Comparison of ENCODE assay signal across 8 mouse cellular contexts in the genomic region with DNA sequence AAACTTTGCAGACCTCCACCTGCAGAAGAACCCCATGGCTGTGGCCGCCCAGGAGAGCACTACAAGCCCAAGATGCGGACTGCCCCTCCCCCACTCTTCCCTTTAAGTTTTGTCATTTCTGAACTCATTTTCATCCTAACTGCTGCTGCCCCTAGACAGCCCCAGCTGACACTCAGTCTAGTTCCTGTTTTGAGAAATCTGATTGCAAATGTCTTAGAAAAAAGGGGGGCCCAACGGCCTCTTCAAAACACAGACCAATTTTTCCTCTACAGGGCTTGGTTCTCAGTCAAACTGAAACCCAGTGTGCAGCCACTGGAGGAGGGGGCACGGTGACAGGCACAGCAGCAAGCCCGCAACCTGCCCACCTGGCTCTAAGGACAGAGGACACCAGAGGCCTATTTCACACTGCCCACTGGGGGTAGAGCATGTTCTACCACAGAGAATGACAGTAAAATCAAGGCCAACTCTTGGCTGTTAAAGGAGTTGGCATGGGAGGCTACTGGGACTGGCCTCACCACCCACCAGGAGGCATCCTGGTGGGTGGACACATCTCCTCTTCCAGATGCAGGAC. TPM values are rescaled to one million over a fixed set of nuclear protein-coding genes. Genes with fewer than 3 reads are reported as not detected.
DNase-seq lines count a peak whose midpoint lies in the region; ATAC-seq and TF ChIP-seq lines count a peak whose summit lies in the region.

No protein-coding gene starts in this region.

- H3K9ac ChIP-seq in heart, embryonic 11.5 days (ENCODE audit: low read depth, low read length), result peak overlapping the region; percentile 91
- H3K9ac ChIP-seq in hindbrain, embryonic 16.5 days (ENCODE audit: low read depth, low read length), result no peak overlapping the region
- H3K9ac ChIP-seq in stomach, embryonic 16.5 days (ENCODE audit: low read length), result peak overlapping the region; percentile 99

- no peak for TF ChIP-seq CTCF in cortical plate, adult 2 months (IDR thresholded peaks at IDR 0.05; ENCODE audit: extremely low read depth, insufficient read depth, low read length)

- DNase-seq in heart, adult 9 months (ENCODE audit: low spot score in 2 of 2), result no peak
- peak; percentile 41 for DNase-seq in lung, postnatal 14 days
- no peak for DNase-seq in embryo, embryonic 10 days (ENCODE audit: low spot score)

- peaks cover 52% of the 10 kb centered on the region for H3K4me1 ChIP-seq in heart, embryonic 11.5 days (ENCODE audit: control insufficient read depth, insufficient read depth, low read length)
- H3K4me1 ChIP-seq in cortical plate, adult 2 months (ENCODE audit: control insufficient read depth, insufficient read depth, low read length), result peaks cover 24% of the 10 kb centered on the region
- peaks cover 56% of the 10 kb centered on the region for H3K4me1 ChIP-seq in hindbrain, embryonic 16.5 days (ENCODE audit: control insufficient read depth, insufficient read depth, low read depth, low read length)
- H3K4me1 ChIP-seq in stomach, embryonic 16.5 days (ENCODE audit: control insufficient read depth, insufficient read depth, low read length), result peaks cover 62% of the 10 kb centered on the region

- peak overlapping the region; percentile 96; the same call in 1 of the 2 replicates for H3K4me3 ChIP-seq in heart, embryonic 11.5 days (ENCODE audit: low read depth, low read length)
- peak overlapping the region; percentile 95; the same call in 1 of the 2 replicates for H3K4me3 ChIP-seq in cortical plate, adult 2 months (ENCODE audit: insufficient read depth, low read length)
- peak overlapping the region; percentile 63 for H3K4me3 ChIP-seq in hindbrain, embryonic 16.5 days (ENCODE audit: low read length)
- H3K4me3 ChIP-seq in stomach, embryonic 16.5 days (replicated peaks; ENCODE audit: low read length), result peak overlapping the region; percentile 98

- ATAC-seq in heart, embryonic 11.5 days (replicated peaks; ENCODE audit: insufficient number of reproducible peaks, low FRiP score, low TSS enrichment), result no peak
- ATAC-seq in hindbrain, embryonic 16.5 days, result no peak
- no peak for ATAC-seq in stomach, embryonic 16.5 days (ENCODE audit: insufficient read depth, low FRiP score)
- ATAC-seq in megakaryocyte-erythroid progenitor cell, adult 5-6 weeks (replicated peaks; ENCODE audit: low FRiP score, low TSS enrichment, poor library complexity, severe bottlenecking), result no peak

- H3K36me3 ChIP-seq in heart, embryonic 11.5 days (ENCODE audit: control insufficient read depth, insufficient read depth, low read length), result no peaks in the 10 kb centered on the region
- no peaks in the 10 kb centered on the region for H3K36me3 ChIP-seq in hindbrain, embryonic 16.5 days (ENCODE audit: control insufficient read depth, insufficient read depth, low read length)
- no peaks in the 10 kb centered on the region for H3K36me3 ChIP-seq in stomach, embryonic 16.5 days (ENCODE audit: control insufficient read depth, insufficient read depth, low read length)

- H3K4me2 ChIP-seq in heart, embryonic 11.5 days, result peak overlapping the region; percentile 78
- peak overlapping the region; percentile 82 for H3K4me2 ChIP-seq in hindbrain, embryonic 16.5 days (ENCODE audit: low read length)
- H3K4me2 ChIP-seq in stomach, embryonic 16.5 days (ENCODE audit: low read depth, low read length), result peak overlapping the region; percentile 77

- 72% methylated on average over 5 of the region's 5 CpGs for WGBS in heart, embryonic 11.5 days (ENCODE audit: insufficient replicate concordance)
- 80% methylated on average over 5 of the region's 5 CpGs for WGBS in hindbrain, embryonic 16.5 days
- WGBS in stomach, embryonic 16.5 days, result 53% methylated on average over 5 of the region's 5 CpGs

- H3K9me3 ChIP-seq in heart, embryonic 11.5 days (replicated peaks; ENCODE audit: control insufficient read depth, low read length), result no peaks in the 10 kb centered on the region
- H3K9me3 ChIP-seq in hindbrain, embryonic 16.5 days (ENCODE audit: control insufficient read depth, low read length), result no peaks in the 10 kb centered on the region
- H3K9me3 ChIP-seq in stomach, embryonic 16.5 days (replicated peaks; ENCODE audit: control insufficient read depth, low read length), result no peaks in the 10 kb centered on the region

- H3K27me3 ChIP-seq in heart, embryonic 11.5 days (ENCODE audit: control insufficient read depth, insufficient read depth, low read length), result no peaks in the 10 kb centered on the region
- H3K27me3 ChIP-seq in hindbrain, embryonic 16.5 days (replicated peaks; ENCODE audit: control insufficient read depth, insufficient read depth, low read length), result no peaks in the 10 kb centered on the region
- no peaks in the 10 kb centered on the region for H3K27me3 ChIP-seq in stomach, embryonic 16.5 days (ENCODE audit: control insufficient read depth, insufficient read depth, low read length)

- no peak for TF ChIP-seq POLR2A in cortical plate, adult 2 months (IDR thresholded peaks at IDR 0.05; ENCODE audit: extremely low read depth, insufficient read depth, low read length)

- H3K27ac ChIP-seq in heart, embryonic 11.5 days (ENCODE audit: low read depth, low read length), result no peak overlapping the region
- no peak overlapping the region for H3K27ac ChIP-seq in cortical plate, adult 2 months (ENCODE audit: insufficient read depth, low read length)
- no peak overlapping the region for H3K27ac ChIP-seq in hindbrain, embryonic 16.5 days (ENCODE audit: low read depth, low read length)
- H3K27ac ChIP-seq in stomach, embryonic 16.5 days (ENCODE audit: low read length), result peak overlapping the region; percentile 76

RNA-seq across cellular contexts. Expression of a gene that starts 1.7 kb away (rescaled TPM):
- 12.0 and 14.2 TPM in 2 replicates for polyA plus RNA-seq in heart, embryonic 11.5 days (2014; fragmentation: Nextera tagmentation; extraction: Ambion mirVana)
- polyA plus RNA-seq in cortical plate, adult 2 months (2012; rRNA removed), result 220 and 239 TPM in 2 replicates
- 27.3 and 28.3 TPM in 2 replicates for polyA plus RNA-seq in hindbrain, embryonic 16.5 days (2015; fragmentation: Nextera tagmentation; extraction: Ambion mirVana)
- 18.0 and 20.0 TPM in 2 replicates for polyA plus RNA-seq in stomach, embryonic 16.5 days (2015; fragmentation: Nextera tagmentation; extraction: Ambion mirVana)
- 103 and 118 TPM in 2 replicates for total RNA-seq in megakaryocyte-erythroid progenitor cell, adult 5-6 weeks (2014; fragmentation: Nextera tagmentation)
- total RNA-seq in megakaryocyte-erythroid progenitor cell, adult 5-6 weeks (2017), result 81.8 and 93.1 TPM in 2 replicates

RNA-seq across cellular contexts. Expression of a gene that starts 21.4 kb away (rescaled TPM):
- 2.1 and 2.2 TPM in 2 replicates for polyA plus RNA-seq in heart, embryonic 11.5 days (2014; fragmentation: Nextera tagmentation; extraction: Ambion mirVana)
- 76.1 and 85.9 TPM in 2 replicates for polyA plus RNA-seq in cortical plate, adult 2 months (2012; rRNA removed)
- polyA plus RNA-seq in hindbrain, embryonic 16.5 days (2015; fragmentation: Nextera tagmentation; extraction: Ambion mirVana), result 69.0 and 85.3 TPM in 2 replicates
- 10.9 and 11.9 TPM in 2 replicates for polyA plus RNA-seq in stomach, embryonic 16.5 days (2015; fragmentation: Nextera tagmentation; extraction: Ambion mirVana)
- 1.0 and 2.2 TPM in 2 replicates for total RNA-seq in megakaryocyte-erythroid progenitor cell, adult 5-6 weeks (2014; fragmentation: Nextera tagmentation)
- 0.61 TPM in 1 of 2 replicates, not detected in the other for total RNA-seq in megakaryocyte-erythroid progenitor cell, adult 5-6 weeks (2017)

RNA-seq across cellular contexts. Expression of a gene that starts 35.4 kb away (rescaled TPM):
- 3.1 and 3.6 TPM in 2 replicates for polyA plus RNA-seq in heart, embryonic 11.5 days (2014; fragmentation: Nextera tagmentation; extraction: Ambion mirVana)
- 148 and 177 TPM in 2 replicates for polyA plus RNA-seq in cortical plate, adult 2 months (2012; rRNA removed)
- polyA plus RNA-seq in hindbrain, embryonic 16.5 days (2015; fragmentation: Nextera tagmentation; extraction: Ambion mirVana), result 19.9 and 21.2 TPM in 2 replicates
- polyA plus RNA-seq in stomach, embryonic 16.5 days (2015; fragmentation: Nextera tagmentation; extraction: Ambion mirVana), result 44.5 and 53.2 TPM in 2 replicates
- total RNA-seq in megakaryocyte-erythroid progenitor cell, adult 5-6 weeks (2014; fragmentation: Nextera tagmentation), result 5.9 and 27.6 TPM in 2 replicates
- total RNA-seq in megakaryocyte-erythroid progenitor cell, adult 5-6 weeks (2017), result 7.0 and 8.6 TPM in 2 replicates
